Mouse (Mus musculus): ENCODE measurements around the gene Rad51d. TPM values are rescaled to one million over a fixed set of nuclear protein-coding genes. Genes with fewer than 3 reads are reported as not detected.
"Not testable (repeated sequence)": the region's sequence is repeated elsewhere in the genome, so short reads cannot be mapped to it uniquely, and the experiment has no call there.

The Rad51d gene
- polyA plus RNA-seq, 1 experiment from 2014 or later: 8.3 TPM

GRCm38 (mm10) chr11:82833929-82834328 is 56.5 kb downstream of the Rad51d start:
- H3K36me3 ChIP-seq (ENCODE audit: control insufficient read depth, insufficient read depth, low read length): no peaks in the 10 kb centered on the region
- WGBS: 65% methylated on average over 8 of the region's 8 CpGs
- no peaks in the 10 kb centered on the region for H3K9me3 ChIP-seq (ENCODE audit: control insufficient read depth, low read length)
- no peak overlapping the region for H3K4me3 ChIP-seq (ENCODE audit: low read depth, low read length)
- no peaks in the 10 kb centered on the region for H3K27me3 ChIP-seq (ENCODE audit: control insufficient read depth, insufficient read depth, low read length)
- no peak for DNase-seq (ENCODE audit: low spot score)
- no peaks in the 10 kb centered on the region for H3K4me1 ChIP-seq (replicated peaks; ENCODE audit: control insufficient read depth, insufficient read depth)
- H3K27ac ChIP-seq (replicated peaks): no peak overlapping the region
- no peak for TF ChIP-seq CTCF (IDR thresholded peaks at IDR 0.05; ENCODE audit: low read depth)
- TF ChIP-seq EP300 (optimal IDR thresholded peaks at IDR 0.05): no peak
- no peak overlapping the region for H3K4me2 ChIP-seq (replicated peaks; ENCODE audit: low read depth)
- no peak overlapping the region for H3K9ac ChIP-seq (ENCODE audit: low read length)
- ATAC-seq (ENCODE audit: low FRiP score, low TSS enrichment): no peak

GRCm38 (mm10) chr11:82832402-82832801 is 58.0 kb downstream of the Rad51d start:
- not testable (repeated sequence) for H3K9ac ChIP-seq (ENCODE audit: low read length); ATAC-seq (ENCODE audit: low FRiP score, low TSS enrichment); H3K27me3 ChIP-seq (ENCODE audit: control insufficient read depth, insufficient read depth, low read length); H3K4me3 ChIP-seq (ENCODE audit: low read depth, low read length); H3K9me3 ChIP-seq (ENCODE audit: control insufficient read depth, low read length); H3K4me2 ChIP-seq (replicated peaks; ENCODE audit: low read depth); H3K36me3 ChIP-seq (ENCODE audit: control insufficient read depth, insufficient read depth, low read length); DNase-seq (ENCODE audit: low spot score); H3K4me1 ChIP-seq (replicated peaks; ENCODE audit: control insufficient read depth, insufficient read depth); H3K27ac ChIP-seq (replicated peaks)
- WGBS: 67% methylated on average over 10 of the region's 10 CpGs

DNA sequence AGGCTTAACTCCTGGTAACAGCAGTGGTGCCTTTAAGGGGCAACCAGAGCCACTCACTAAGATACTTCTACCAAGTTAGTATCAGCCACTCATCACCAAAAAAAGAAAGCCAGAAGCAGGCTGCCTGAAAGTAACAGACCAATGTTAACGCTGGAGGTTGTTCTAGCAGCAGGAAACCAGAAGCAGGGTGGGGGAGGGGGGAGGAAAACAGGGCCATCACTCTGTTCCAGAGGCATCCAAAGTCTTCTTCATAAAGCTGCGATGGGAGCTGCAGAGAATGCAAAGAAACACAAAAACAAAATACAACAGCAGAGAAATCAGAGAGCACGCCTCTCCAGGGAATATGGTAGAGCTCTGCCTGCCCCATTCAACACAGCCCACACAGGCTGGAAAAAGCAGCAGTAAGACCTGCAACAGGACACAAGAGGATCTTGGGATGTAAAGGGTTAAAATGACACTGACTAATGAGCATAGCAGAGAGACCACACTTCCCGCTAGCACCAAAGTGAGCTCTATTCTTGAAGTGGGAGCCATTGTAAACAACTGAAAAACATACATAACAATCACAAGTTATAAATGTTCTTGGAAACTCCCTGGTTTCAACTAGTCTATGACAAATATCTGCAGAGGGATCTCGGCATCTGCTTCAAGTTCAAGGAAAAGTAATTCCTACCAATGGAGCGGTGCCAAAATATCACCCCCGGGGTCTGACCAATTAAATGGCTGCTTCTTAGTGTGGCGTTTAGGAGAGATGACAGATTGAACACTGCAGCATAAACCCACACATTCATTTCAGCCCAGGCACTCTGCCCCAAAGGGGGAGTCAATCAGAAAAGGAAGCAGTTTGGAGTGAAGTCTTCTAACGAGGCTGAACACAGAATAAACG is 59.2 kb downstream of the Rad51d start:
- no peak for ATAC-seq (ENCODE audit: low FRiP score, low TSS enrichment)
- no peak overlapping the region for H3K27ac ChIP-seq (replicated peaks)
- DNase-seq (ENCODE audit: low spot score): no peak
- H3K36me3 ChIP-seq (ENCODE audit: control insufficient read depth, insufficient read depth, low read length): no peaks in the 10 kb centered on the region
- no peak overlapping the region for H3K4me3 ChIP-seq (ENCODE audit: low read depth, low read length)
- H3K4me1 ChIP-seq (replicated peaks; ENCODE audit: control insufficient read depth, insufficient read depth): no peaks in the 10 kb centered on the region
- H3K9ac ChIP-seq (ENCODE audit: low read length): no peak overlapping the region
- no peaks in the 10 kb centered on the region for H3K9me3 ChIP-seq (ENCODE audit: control insufficient read depth, low read length)
- no peaks in the 10 kb centered on the region for H3K27me3 ChIP-seq (ENCODE audit: control insufficient read depth, insufficient read depth, low read length)
- TF ChIP-seq EP300 (optimal IDR thresholded peaks at IDR 0.05): no peak
- TF ChIP-seq CTCF (IDR thresholded peaks at IDR 0.05; ENCODE audit: low read depth): no peak
- 25% methylated on average over 10 of the region's 10 CpGs for WGBS
- H3K4me2 ChIP-seq (replicated peaks; ENCODE audit: low read depth): no peak overlapping the region

DNA sequence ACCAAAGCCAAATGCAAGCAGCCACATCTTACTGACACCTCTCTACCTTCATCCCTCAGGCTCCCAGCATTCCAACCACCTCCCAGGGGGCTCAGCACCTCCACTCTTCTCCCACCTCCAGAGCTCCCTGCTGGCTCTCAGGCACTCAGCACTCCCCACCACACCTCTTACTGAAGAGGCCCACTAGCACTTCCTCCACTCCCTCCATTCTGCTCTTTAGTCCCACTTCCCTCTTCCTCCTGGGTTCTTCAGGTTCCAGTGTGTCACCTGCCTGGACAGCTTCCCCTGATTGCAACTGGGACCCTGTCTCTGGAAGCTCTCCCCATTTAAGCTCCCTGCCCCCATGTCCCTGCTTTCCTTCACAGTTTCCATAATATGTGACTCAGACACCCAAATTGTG is 63.6 kb downstream of the Rad51d start:
- DNase-seq (ENCODE audit: low spot score) (no peak), ATAC-seq (ENCODE audit: low FRiP score, low TSS enrichment) (peak; percentile 65; the same call in 1 of the 2 replicates)
- Histone ChIP-seq H3K4me3 (ENCODE audit: low read depth, low read length) (no peak overlapping the region), H3K9me3 (ENCODE audit: control insufficient read depth, low read length) (no peaks in the 10 kb centered on the region), H3K9ac (ENCODE audit: low read length) (no peak overlapping the region), H3K27me3 (ENCODE audit: control insufficient read depth, insufficient read depth, low read length) (no peaks in the 10 kb centered on the region), H3K27ac (replicated peaks) (no peak overlapping the region), H3K36me3 (ENCODE audit: control insufficient read depth, insufficient read depth, low read length) (no peaks in the 10 kb centered on the region), H3K4me1 (replicated peaks; ENCODE audit: control insufficient read depth, insufficient read depth) (no peaks in the 10 kb centered on the region), H3K4me2 (replicated peaks; ENCODE audit: low read depth) (no peak overlapping the region)
- TF ChIP-seq EP300 (optimal IDR thresholded peaks at IDR 0.05) (no peak), CTCF (IDR thresholded peaks at IDR 0.05; ENCODE audit: low read depth) (no peak)

Other genes starting within 250 kb of the Rad51d start
- 0.23 and 0.29 TPM in 2 replicates for gene Cct6b, start 126.3 kb downstream of the Rad51d start, polyA plus RNA-seq (2015; fragmentation: Nextera tagmentation; extraction: Ambion mirVana)
- gene Zfp830, start 126.3 kb downstream of the Rad51d start, polyA plus RNA-seq (2015; fragmentation: Nextera tagmentation; extraction: Ambion mirVana): 19.2 and 19.6 TPM in 2 replicates
- 13.4 and 13.7 TPM in 2 replicates for gene Lig3, start 109.5 kb downstream of the Rad51d start, polyA plus RNA-seq (2015; fragmentation: Nextera tagmentation; extraction: Ambion mirVana)
- 16.4 and 17.1 TPM in 2 replicates for gene Rffl, start 19.4 kb downstream of the Rad51d start, polyA plus RNA-seq (2015; fragmentation: Nextera tagmentation; extraction: Ambion mirVana)
- gene Fndc8, start 1.5 kb upstream of the Rad51d start, polyA plus RNA-seq (2015; fragmentation: Nextera tagmentation; extraction: Ambion mirVana): 0.08 TPM in 1 of 2 replicates, not detected in the other
- 15.3 and 16.8 TPM in 2 replicates for gene Nle1, start 17.8 kb upstream of the Rad51d start, polyA plus RNA-seq (2015; fragmentation: Nextera tagmentation; extraction: Ambion mirVana)
- 0.99 and 1.2 TPM in 2 replicates for gene Unc45b, start 19.9 kb upstream of the Rad51d start, polyA plus RNA-seq (2015; fragmentation: Nextera tagmentation; extraction: Ambion mirVana)
- 2.6 TPM in 2 replicates for gene Slfn5, start 60.7 kb upstream of the Rad51d start, polyA plus RNA-seq (2015; fragmentation: Nextera tagmentation; extraction: Ambion mirVana)
- 4.4 and 5.1 TPM in 2 replicates for gene Slfn9, start 101.2 kb upstream of the Rad51d start, polyA plus RNA-seq (2015; fragmentation: Nextera tagmentation; extraction: Ambion mirVana)
- gene Slfn8, start 130.2 kb upstream of the Rad51d start, polyA plus RNA-seq (2015; fragmentation: Nextera tagmentation; extraction: Ambion mirVana): 0.33 and 0.35 TPM in 2 replicates
- gene Slfn2, start 174.5 kb upstream of the Rad51d start, polyA plus RNA-seq (2015; fragmentation: Nextera tagmentation; extraction: Ambion mirVana): 22.1 and 23.1 TPM in 2 replicates
- gene Slfn1, start 226.2 kb upstream of the Rad51d start, polyA plus RNA-seq (2015; fragmentation: Nextera tagmentation; extraction: Ambion mirVana): 0.17 and 0.29 TPM in 2 replicates